Mouse (Mus musculus): Measurements from ENCODE around the gene Klhdc3. TPM values are rescaled to one million over a fixed set of nuclear protein-coding genes. Genes with fewer than 3 reads are reported as not detected.

Gene Klhdc3
- polyA plus RNA-seq, 1 experiment from 2014 or later: 179 TPM

- ATAC-seq (ENCODE audit: low FRiP score, low read depth): peak; percentile 17
- Histone ChIP-seq H3K9me3 (no peaks in the 10 kb centered on the region), H3K36me3 (peaks cover 37% of the 10 kb centered on the region)
These were observed 6.0 kb downstream of the Klhdc3 start for GRCm38 (mm10) chr17:46674530-46675283.

DNA sequence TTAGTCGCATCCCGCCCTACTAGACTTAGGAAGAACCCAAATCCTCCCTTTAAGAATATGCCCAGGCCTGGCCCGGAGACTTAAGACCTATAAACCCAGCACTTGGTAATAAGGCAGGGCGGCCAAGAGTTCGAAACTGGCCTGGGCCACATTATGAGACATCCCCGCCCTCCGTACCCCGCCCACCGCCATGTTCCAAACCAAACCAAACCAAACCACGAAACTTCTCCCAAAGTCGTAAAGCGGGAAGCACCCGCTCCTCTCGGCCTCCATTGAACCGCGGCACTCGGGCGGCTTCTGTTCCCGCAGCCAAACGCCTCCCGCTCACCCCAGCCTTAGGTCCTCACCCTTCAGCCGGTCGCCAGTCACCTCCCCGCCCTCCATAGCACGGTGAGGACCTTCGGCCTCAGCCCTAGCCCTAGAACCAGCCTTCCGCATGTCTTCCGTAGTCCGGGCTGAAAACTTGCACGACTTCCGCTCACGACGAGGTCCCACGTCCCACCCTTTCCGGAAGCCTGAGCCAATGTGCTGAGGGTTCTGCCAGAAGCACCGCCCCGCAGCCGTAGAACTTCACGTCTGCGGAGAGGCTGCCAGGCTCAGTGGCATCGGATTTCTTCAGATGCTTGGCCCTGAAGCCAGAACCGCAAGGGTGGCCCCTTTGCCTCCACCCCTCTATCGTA, 6.7 kb downstream of the Klhdc3 start, which contains the start of gene Rrp36:
Rrp36 (minus strand) TSS at position 503 of the 680 bp plus-strand sequence.
- 1% methylated on average over 43 of the region's 43 CpGs for WGBS

More at GRCm38 (mm10) chr17:46674530-46675283, 6.0 kb downstream of the Klhdc3 start:
- Histone ChIP-seq H3K9ac (peak overlapping the region; percentile 39), H3K27me3 (no peaks in the 10 kb centered on the region), H3K4me2 (peak overlapping the region; percentile 91), H3K4me3 (peak overlapping the region; percentile 84), H3K27ac (replicated peaks) (peak overlapping the region; percentile 75), H3K4me1 (replicated peaks) (peaks cover 40% of the 10 kb centered on the region)
- WGBS: 21% methylated on average over 15 of the region's 15 CpGs

DNA sequence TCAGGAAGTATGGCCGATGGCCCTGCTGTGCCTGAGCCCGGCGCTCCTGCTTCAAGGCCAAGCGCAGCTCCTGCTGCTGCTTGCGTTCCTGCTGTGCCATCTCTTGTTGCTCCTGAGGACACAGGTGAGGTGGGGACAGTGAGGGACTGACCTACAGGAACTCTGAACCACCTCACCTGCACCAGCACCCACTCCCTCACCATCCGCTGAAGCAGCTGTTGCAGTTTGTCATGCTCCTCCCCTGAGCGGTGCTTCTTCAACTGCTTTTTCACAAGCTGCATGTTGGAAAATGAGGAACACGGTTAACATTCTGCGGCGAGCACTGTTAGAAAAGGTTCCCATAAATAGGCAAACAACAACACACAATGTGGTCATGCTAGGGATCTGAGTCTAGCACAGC, 10.8 kb downstream of the Klhdc3 start:
- Histone ChIP-seq H3K27ac (replicated peaks) (no peak overlapping the region), H3K4me2 (no peak overlapping the region), H3K4me3 (no peak overlapping the region), H3K4me1 (replicated peaks) (peaks cover 20% of the 10 kb centered on the region), H3K9ac (no peak overlapping the region), H3K27me3 (no peaks in the 10 kb centered on the region), H3K36me3 (peaks cover 32% of the 10 kb centered on the region), H3K9me3 (no peaks in the 10 kb centered on the region)
- WGBS: 97% methylated on average over 10 of the region's 10 CpGs
- ATAC-seq (ENCODE audit: low FRiP score, low read depth): no peak

More for the DNA sequence above, 6.7 kb downstream of the Klhdc3 start, which contains the start of gene Rrp36:
- Histone ChIP-seq H3K4me3 (peak within 1 kb of the TSS; percentile 84), H3K27ac (replicated peaks) (peak within 1 kb of the TSS; percentile 75), H3K9me3 (no peaks in the 10 kb centered on the region), H3K27me3 (no peaks in the 10 kb centered on the region), H3K4me2 (peak within 1 kb of the TSS; percentile 91), H3K9ac (peak within 1 kb of the TSS; percentile 64), H3K4me1 (replicated peaks) (peaks cover 33% of the 10 kb centered on the region), H3K36me3 (peaks cover 45% of the 10 kb centered on the region)
- ATAC-seq (ENCODE audit: low FRiP score, low read depth): peak; percentile 90

- Histone ChIP-seq H3K4me3 (no peak overlapping the region), H3K36me3 (peaks cover 49% of the 10 kb centered on the region), H3K9ac (no peak overlapping the region), H3K9me3 (no peaks in the 10 kb centered on the region), H3K4me2 (no peak overlapping the region), H3K27ac (replicated peaks) (no peak overlapping the region), H3K4me1 (replicated peaks) (peaks cover 2% of the 10 kb centered on the region; the same call in 1 of the 2 replicates), H3K27me3 (no peaks in the 10 kb centered on the region)
- no peak for ATAC-seq (ENCODE audit: low FRiP score, low read depth)
- 88% methylated on average over 16 of the region's 16 CpGs for WGBS
These were observed 13.0 kb downstream of the Klhdc3 start for GRCm38 (mm10) chr17:46667712-46668111.

GRCm38 (mm10) chr17:46662730-46663129, 18.0 kb downstream of the Klhdc3 start:
- WGBS: 78% methylated on average over 5 of the region's 5 CpGs
- H3K27me3 ChIP-seq: no peaks in the 10 kb centered on the region
- no peaks in the 10 kb centered on the region for H3K9me3 ChIP-seq
- no peak for ATAC-seq (ENCODE audit: low FRiP score, low read depth)
- H3K27ac ChIP-seq (replicated peaks): no peak overlapping the region
- peaks cover 84% of the 10 kb centered on the region for H3K36me3 ChIP-seq
- no peak overlapping the region for H3K4me2 ChIP-seq
- H3K9ac ChIP-seq: no peak overlapping the region
- H3K4me1 ChIP-seq (replicated peaks): no peaks in the 10 kb centered on the region
- H3K4me3 ChIP-seq: no peak overlapping the region

GRCm38 (mm10) chr17:46661981-46662380, 18.7 kb downstream of the Klhdc3 start:
- Histone ChIP-seq H3K27ac (replicated peaks) (no peak overlapping the region), H3K36me3 (peaks cover 87% of the 10 kb centered on the region), H3K4me1 (replicated peaks) (no peaks in the 10 kb centered on the region), H3K9me3 (no peaks in the 10 kb centered on the region), H3K4me3 (no peak overlapping the region), H3K9ac (no peak overlapping the region), H3K27me3 (no peaks in the 10 kb centered on the region), H3K4me2 (no peak overlapping the region)
- ATAC-seq (ENCODE audit: low FRiP score, low read depth): no peak
- WGBS: 93% methylated on average over 12 of the region's 12 CpGs

DNA sequence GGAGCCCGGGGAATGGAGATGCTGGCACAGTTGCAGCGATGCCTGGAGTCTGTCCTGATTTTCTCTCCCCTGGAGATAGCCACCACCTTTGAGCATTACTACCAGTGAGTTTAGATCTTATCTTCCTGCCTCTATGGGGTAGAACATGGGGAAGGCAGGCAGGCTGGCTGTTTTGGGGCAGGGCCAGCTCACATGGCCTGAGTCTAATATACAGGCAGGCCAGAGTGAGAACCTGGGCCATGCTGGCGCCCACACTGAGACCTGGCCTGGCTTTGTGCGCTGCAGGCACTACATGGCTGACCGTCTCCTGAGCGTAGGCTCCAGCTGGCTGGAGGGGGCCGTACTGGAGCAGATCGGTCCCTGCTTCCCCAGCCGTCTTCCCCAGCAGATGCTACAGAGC, 19.4 kb downstream of the Klhdc3 start:
- H3K9ac ChIP-seq: no peak overlapping the region
- no peak overlapping the region for H3K4me2 ChIP-seq
- H3K27me3 ChIP-seq: no peaks in the 10 kb centered on the region
- no peaks in the 10 kb centered on the region for H3K4me1 ChIP-seq (replicated peaks)
- ATAC-seq (ENCODE audit: low FRiP score, low read depth): no peak
- no peak overlapping the region for H3K27ac ChIP-seq (replicated peaks)
- H3K9me3 ChIP-seq: no peaks in the 10 kb centered on the region
- no peak overlapping the region for H3K4me3 ChIP-seq
- H3K36me3 ChIP-seq: peaks cover 90% of the 10 kb centered on the region
- 94% methylated on average over 9 of the region's 9 CpGs for WGBS

- ATAC-seq (ENCODE audit: low FRiP score, low read depth): no peak
- H3K36me3 ChIP-seq: peaks cover 81% of the 10 kb centered on the region
- H3K27ac ChIP-seq (replicated peaks): no peak overlapping the region
- H3K4me1 ChIP-seq (replicated peaks): peaks cover 23% of the 10 kb centered on the region
- 84% methylated on average over 6 of the region's 6 CpGs for WGBS
- no peaks in the 10 kb centered on the region for H3K9me3 ChIP-seq
- no peaks in the 10 kb centered on the region for H3K27me3 ChIP-seq
- H3K4me2 ChIP-seq: no peak overlapping the region
- H3K9ac ChIP-seq: no peak overlapping the region
- H3K4me3 ChIP-seq: no peak overlapping the region
These were observed 24.7 kb downstream of the Klhdc3 start for GRCm38 (mm10) chr17:46656054-46656453.

GRCm38 (mm10) chr17:46651755-46652547, 28.8 kb downstream of the Klhdc3 start:
- ATAC-seq (ENCODE audit: low FRiP score, low read depth): no peak
- Histone ChIP-seq H3K4me2 (peak overlapping the region; percentile 90), H3K9me3 (no peaks in the 10 kb centered on the region), H3K4me3 (peak overlapping the region; percentile 57), H3K36me3 (peaks cover 46% of the 10 kb centered on the region), H3K27me3 (no peaks in the 10 kb centered on the region), H3K9ac (peak overlapping the region; percentile 86), H3K4me1 (replicated peaks) (peaks cover 37% of the 10 kb centered on the region), H3K27ac (replicated peaks) (no peak overlapping the region)
- WGBS: 72% methylated on average over 20 of the region's 20 CpGs

- H3K4me2 ChIP-seq: peak overlapping the region; percentile 90
- H3K4me1 ChIP-seq (replicated peaks): peaks cover 42% of the 10 kb centered on the region
- peak overlapping the region; percentile 86 for H3K9ac ChIP-seq
- H3K4me3 ChIP-seq: peak overlapping the region; percentile 57
- WGBS: 71% methylated on average over 17 of the region's 17 CpGs
- H3K27me3 ChIP-seq: no peaks in the 10 kb centered on the region
- peaks cover 40% of the 10 kb centered on the region for H3K36me3 ChIP-seq
- ATAC-seq (ENCODE audit: low FRiP score, low read depth): no peak
- H3K27ac ChIP-seq (replicated peaks): peak overlapping the region; percentile 95
- H3K9me3 ChIP-seq: no peaks in the 10 kb centered on the region
These were observed 29.4 kb downstream of the Klhdc3 start for GRCm38 (mm10) chr17:46651292-46651691.

DNA sequence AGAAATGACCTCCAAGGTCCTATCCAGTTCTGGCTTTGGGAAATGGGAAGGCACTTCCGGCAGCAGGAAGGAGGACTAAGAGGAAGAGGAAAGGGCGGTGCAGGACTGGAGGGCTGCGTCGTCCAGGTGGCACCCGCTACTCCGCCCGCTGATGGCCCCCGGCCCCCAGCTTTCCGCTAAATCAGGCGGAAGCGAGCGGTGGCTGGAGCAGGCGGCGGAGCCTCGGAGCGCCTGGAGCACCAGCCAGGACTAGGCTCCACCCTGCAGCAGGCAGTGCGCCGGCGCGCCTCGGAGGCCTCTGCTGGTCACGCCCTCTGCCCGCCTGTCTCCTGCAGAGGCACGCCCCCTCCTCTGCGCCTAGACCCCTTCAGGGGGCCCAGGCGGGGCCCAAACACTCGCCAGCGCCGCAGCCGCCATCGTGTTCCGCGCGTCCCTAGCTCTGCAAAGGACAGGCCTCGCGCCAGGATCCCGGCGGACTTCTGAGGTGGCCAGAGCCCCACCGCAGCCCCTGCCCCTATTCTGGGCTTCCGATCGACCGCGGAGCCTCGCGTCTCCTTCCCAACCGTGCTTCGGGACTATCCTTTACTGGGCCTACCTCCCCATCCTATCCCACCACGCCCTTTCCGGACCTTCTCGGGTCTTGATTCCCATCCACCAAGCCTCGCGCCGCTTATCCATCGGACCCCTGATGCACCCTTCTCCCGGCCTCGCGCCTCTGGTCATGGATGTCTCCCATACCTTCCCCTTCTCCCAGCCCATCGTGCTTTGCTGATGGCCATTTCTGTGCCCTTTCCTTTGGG, 30.3 kb downstream of the Klhdc3 start, which contains the start of gene Cul7:
Cul7 (plus strand) TSS at position 106 of the 800 bp plus-strand sequence.
- H3K27ac ChIP-seq (replicated peaks): peak within 1 kb of the TSS; percentile 95
- peak within 1 kb of the TSS; percentile 90 for H3K4me2 ChIP-seq
- H3K27me3 ChIP-seq: no peaks in the 10 kb centered on the region
- no peaks in the 10 kb centered on the region for H3K9me3 ChIP-seq
- H3K4me3 ChIP-seq: peak within 1 kb of the TSS; percentile 57
- peaks cover 31% of the 10 kb centered on the region for H3K36me3 ChIP-seq
- peak; percentile 95 for ATAC-seq (ENCODE audit: low FRiP score, low read depth)
- peak within 1 kb of the TSS; percentile 86 for H3K9ac ChIP-seq
- under 1% methylated on average over 49 of the region's 58 CpGs for WGBS
- H3K4me1 ChIP-seq (replicated peaks): peaks cover 44% of the 10 kb centered on the region
